Mouse (Mus musculus): ENCODE measurements at regions not wholly inside any gene's neighbourhood (a gene's known extent, or its start where the extent isn't known, plus 50 kb on each side); places are given as distances from the start of the nearest gene placed in this dataset.

DNA sequence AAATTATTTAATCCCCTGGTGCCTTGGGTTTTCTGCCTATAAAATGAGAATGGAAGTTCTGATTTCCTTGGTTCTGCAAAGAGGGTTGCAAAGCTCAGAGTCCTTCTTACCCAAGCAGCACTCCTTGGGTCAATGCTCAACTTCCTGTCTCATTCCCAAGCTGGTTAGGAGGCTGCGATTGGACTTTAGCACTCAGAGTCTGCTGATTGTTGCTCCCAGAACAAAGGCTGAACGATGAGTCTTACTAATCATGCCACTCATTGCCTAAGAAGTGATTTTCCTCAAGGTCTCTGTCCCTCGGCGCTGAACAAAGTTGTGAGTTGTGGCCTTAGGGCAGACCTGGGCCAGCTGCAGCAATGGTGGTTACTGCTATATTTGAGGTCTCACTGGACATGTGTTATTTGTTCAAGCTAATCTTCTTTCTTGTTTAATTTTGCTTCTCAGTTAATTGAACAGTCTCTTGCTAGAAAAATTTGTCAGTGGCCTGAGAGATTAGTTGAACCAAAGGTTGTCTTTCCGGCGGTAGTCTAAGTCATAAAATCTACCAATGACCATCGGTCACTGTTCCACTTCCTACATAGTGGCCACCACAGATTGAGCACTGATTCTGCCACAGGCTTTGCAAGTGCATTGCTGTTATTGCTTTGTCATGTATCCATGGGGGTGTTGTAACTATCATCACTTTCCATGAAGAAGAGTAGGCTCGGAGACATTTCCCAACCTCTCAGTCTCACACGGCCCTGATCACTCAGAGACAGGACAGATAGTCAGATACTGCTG is 101.2 kb upstream of the Gm15217 start:
- no peak for DNase-seq (ENCODE audit: low spot score)

GRCm38 (mm10) chr14:46292398-46292797 is 86.8 kb upstream of the Gm15217 start:
- DNase-seq (ENCODE audit: low spot score): no peak

DNA sequence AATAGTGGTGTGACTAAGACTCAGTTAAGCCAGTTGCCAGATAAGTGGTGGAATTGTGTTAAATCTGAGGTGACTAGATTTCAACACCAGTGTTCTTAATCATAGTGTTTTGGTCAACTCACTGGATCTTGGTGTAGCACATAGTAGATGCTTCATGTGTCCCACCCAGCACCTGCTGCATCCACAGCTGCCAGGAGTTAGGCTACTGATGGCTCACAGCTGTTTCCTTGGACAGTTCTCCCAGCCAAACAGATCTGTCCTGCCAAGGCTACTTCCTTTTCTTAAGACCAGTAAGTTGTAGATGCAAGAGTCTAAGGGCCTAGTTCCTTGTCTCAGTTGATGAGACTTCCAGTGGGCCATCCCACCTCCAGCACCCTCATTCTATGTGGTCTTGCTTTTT is 82.9 kb upstream of the Gm15217 start:
- DNase-seq (ENCODE audit: low spot score): peak; percentile 74

DNA sequence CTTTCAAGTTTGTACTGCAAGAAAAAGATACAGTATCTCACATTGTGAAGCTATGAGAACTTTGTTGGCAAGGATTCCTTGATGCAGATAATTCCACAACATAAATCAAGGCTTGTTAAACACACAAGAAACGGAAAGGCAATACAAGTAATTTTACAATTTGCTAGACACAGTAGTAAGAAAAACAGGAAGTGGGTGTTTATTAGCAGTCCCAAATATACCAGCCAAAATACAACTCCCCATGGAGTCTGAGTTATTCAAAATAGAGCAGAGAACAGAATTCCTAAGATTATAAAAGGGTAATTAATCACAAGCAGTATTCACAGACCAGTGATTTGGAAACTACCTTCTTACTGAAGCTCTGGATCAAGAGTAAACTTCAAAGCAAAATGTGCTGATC is 78.7 kb upstream of the Gm15217 start:
- peak; percentile 17 for DNase-seq (ENCODE audit: low spot score)

DNA sequence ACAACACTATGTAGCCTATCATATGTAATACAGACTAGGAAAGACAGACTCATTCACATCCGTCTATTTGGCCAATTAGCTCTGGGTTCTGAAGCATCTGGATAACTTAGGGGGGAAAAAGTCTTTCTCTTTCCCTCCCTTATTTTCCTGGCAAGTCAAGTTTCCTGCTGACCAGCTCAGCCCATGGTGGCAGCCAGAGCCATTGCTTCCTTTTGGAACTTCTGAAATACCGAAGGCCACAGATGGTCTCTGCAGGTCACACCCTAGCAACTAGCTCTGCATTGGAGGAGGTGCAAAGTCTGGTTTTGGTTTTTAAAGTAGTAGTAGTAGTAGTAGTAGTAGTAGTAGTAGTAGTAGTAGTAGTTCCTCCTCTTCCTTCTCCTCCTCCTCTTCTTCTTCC is 76.6 kb upstream of the Gm15217 start:
- peak; percentile 7 for DNase-seq (ENCODE audit: low spot score)

DNA sequence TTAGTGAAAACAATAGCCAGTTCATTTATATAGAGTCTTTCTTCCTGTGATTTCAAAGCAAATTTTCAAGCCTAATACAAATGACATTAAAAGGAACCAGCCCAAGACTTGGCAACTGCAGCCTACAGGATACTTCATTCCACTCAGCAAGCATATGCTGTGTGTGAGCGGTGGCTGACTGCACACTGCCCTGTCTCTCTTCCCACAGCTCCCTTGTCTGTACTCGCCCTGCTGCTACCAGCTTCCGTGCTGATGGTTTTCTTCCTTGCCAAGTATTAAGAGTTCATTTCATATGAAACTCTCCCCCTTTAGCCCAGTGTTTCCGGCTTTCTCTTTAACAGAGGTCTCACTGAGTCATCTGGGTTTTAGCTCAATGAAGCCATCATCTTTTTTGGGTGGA is 73.9 kb upstream of the Gm15217 start:
- DNase-seq (ENCODE audit: low spot score): no peak

- DNase-seq (ENCODE audit: low spot score): no peak
Measured at GRCm38 (mm10) chr14:46313064-46313463, 66.2 kb upstream of the Gm15217 start.

- no peak for DNase-seq (ENCODE audit: low spot score)
Measured at GRCm38 (mm10) chr14:46316521-46316920, 62.7 kb upstream of the Gm15217 start.

DNA sequence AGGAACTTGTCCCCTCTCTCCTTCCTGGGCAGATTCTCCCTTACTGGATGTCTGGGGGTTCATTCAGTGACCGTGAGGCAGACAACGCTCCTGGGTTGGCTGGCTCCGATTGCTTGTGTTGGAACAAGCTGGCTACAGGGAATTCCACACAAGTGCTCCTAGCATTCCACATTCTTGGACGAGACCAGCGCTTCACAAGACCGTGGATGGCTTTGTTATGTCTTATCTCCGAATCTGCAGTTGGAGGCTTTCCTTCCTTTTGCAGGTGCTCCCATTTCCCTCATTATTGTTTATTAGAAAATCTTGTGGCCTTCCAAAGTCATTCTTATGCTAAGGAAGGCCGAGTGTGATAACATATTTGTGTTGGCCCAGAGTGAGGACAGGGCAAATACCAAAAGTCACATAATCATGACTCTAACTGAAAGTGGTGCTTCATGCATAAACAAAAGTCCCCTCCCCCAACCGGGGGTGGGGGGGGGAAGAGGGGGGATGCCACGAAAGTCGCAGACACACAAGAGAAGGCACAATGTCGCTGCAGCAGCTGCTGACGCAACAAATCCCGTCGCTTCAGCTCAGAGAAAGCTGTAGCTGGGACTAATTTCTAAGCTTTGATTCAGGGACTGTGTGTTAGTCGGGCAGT is 61.7 kb upstream of the Gm15217 start:
- DNase-seq (ENCODE audit: low spot score): peak; percentile 28

- DNase-seq (ENCODE audit: low spot score): no peak
Measured at GRCm38 (mm10) chr14:46328064-46328463, 51.1 kb upstream of the Gm15217 start.
